In genomic region chr10:93122399-93123184, GRCm38 (mm10) we compare ENCODE assay signal across 14 mouse cellular contexts. TPM values are rescaled to one million over a fixed set of nuclear protein-coding genes. Genes with fewer than 3 reads are reported as not detected.
A peak's percentile ranks its signal among the peaks of the same experiment; 100 is the strongest.
DNase-seq lines count a peak whose midpoint lies in the region; ATAC-seq lines count a peak whose summit lies in the region.
"Had no signal": no experiment of that assay in that cellular context is flagged by ENCODE, and none has a peak within 500 bp of the region (broad histone marks: within the 10 kb centered on the region; RNA-seq: fewer than 3 reads in every experiment).

No protein-coding gene starts in this region.

- WGBS in heart, embryonic 16.5 days = 64% methylated on average over 12 of the region's 12 CpGs

- H3K27ac ChIP-seq in heart, embryonic 16.5 days (ENCODE audit: low read length) = peak overlapping the region; percentile 24
- H3K27ac ChIP-seq: limb, embryonic 13.5 days had no signal

- no peak for ATAC-seq in heart, embryonic 16.5 days (replicated peaks; ENCODE audit: extremely low read depth, insufficient read depth, low FRiP score)
- ATAC-seq in common myeloid progenitor, adult 5-6 weeks (replicated peaks; ENCODE audit: low read depth, poor library complexity, severe bottlenecking) = peak; percentile 12
- ATAC-seq: midbrain, embryonic 16.5 days had no signal

- no peak for DNase-seq in heart, adult 9 months (ENCODE audit: low spot score in 2 of 2)
- DNase-seq in thymus, postnatal 0 days (ENCODE audit: low spot score) = peak; percentile 45
- DNase-seq in thymus, postnatal 36 days = no peak
- DNase-seq in cerebellum, adult 9-11 months = no peak
- no peak for DNase-seq in testis, postnatal 14 days (ENCODE audit: low spot score)
- DNase-seq: cerebellum, postnatal 10 days; layer of hippocampus, postnatal 36 days; right cerebral cortex, postnatal 14 days had no signal

- H3K4me2 ChIP-seq in heart, embryonic 16.5 days (ENCODE audit: low read depth, low read length) = no peak overlapping the region
- H3K4me2 ChIP-seq: kidney, embryonic 15.5 days; limb, embryonic 13.5 days had no signal

- no peaks in the 10 kb centered on the region for H3K9me3 ChIP-seq in heart, embryonic 16.5 days (replicated peaks; ENCODE audit: control insufficient read depth, low read length)
- H3K9me3 ChIP-seq: kidney, embryonic 15.5 days had no signal

- H3K27me3 ChIP-seq in heart, embryonic 16.5 days (ENCODE audit: control insufficient read depth, insufficient read depth, low read length) = no peaks in the 10 kb centered on the region
- H3K27me3 ChIP-seq: kidney, embryonic 15.5 days; limb, embryonic 13.5 days had no signal

- no peak overlapping the region for H3K9ac ChIP-seq in heart, embryonic 16.5 days (ENCODE audit: low read length)
- H3K9ac ChIP-seq: kidney, embryonic 15.5 days; limb, embryonic 13.5 days had no signal

- H3K4me1 ChIP-seq in heart, embryonic 16.5 days (ENCODE audit: control insufficient read depth, insufficient read depth, low read length) = no peaks in the 10 kb centered on the region
- H3K4me1 ChIP-seq: kidney, embryonic 15.5 days had no signal

- H3K36me3 ChIP-seq in heart, embryonic 16.5 days (ENCODE audit: control insufficient read depth, insufficient read depth) = no peaks in the 10 kb centered on the region
- H3K36me3 ChIP-seq: kidney, embryonic 15.5 days; limb, embryonic 13.5 days had no signal

- no peak overlapping the region for H3K4me3 ChIP-seq in heart, embryonic 16.5 days (ENCODE audit: low read length)
- H3K4me3 ChIP-seq: kidney, embryonic 15.5 days; limb, embryonic 13.5 days had no signal

RNA-seq across cellular contexts. Expression of gene Cdk17, which starts 38.1 kb away (rescaled TPM):
- 14.9 and 16.7 TPM in 2 replicates for polyA plus RNA-seq in heart, embryonic 16.5 days (2015; fragmentation: Nextera tagmentation; extraction: Ambion mirVana)
- 46.3 and 55.3 TPM in 2 replicates for polyA plus RNA-seq in thymus, postnatal 0 days (2015; fragmentation: Nextera tagmentation; extraction: Ambion mirVana)
- 69.2 and 87.6 TPM in 2 replicates for total RNA-seq in common myeloid progenitor, adult 5-6 weeks (2017)

RNA-seq across cellular contexts. Expression of gene Cfap54, which starts 41.2 kb away (rescaled TPM):
- polyA plus RNA-seq in heart, embryonic 16.5 days (2015; fragmentation: Nextera tagmentation; extraction: Ambion mirVana) = 0.25 and 0.80 TPM in 2 replicates
- 0.30 and 0.68 TPM in 2 replicates for polyA plus RNA-seq in thymus, postnatal 0 days (2015; fragmentation: Nextera tagmentation; extraction: Ambion mirVana)
- 0.27 and 1.2 TPM in 2 replicates for total RNA-seq in common myeloid progenitor, adult 5-6 weeks (2017)
- polyA plus RNA-seq: embryonic facial prominence, embryonic 11.5 days had no signal
